Mouse (Mus musculus): ENCODE data around the gene Col26a1.
"Not testable (repeated sequence)": the region's sequence is repeated elsewhere in the genome, so short reads cannot be mapped to it uniquely, and the experiment has no call there.

The Col26a1 gene

GRCm38 (mm10) chr5:136738918-136739317, 144.1 kb downstream of the Col26a1 start:
- DNase-seq, result no peak

- not testable (repeated sequence) for DNase-seq
These were observed 156.7 kb downstream of the Col26a1 start for GRCm38 (mm10) chr5:136726271-136726670.

GRCm38 (mm10) chr5:136721596-136721995, 161.4 kb downstream of the Col26a1 start:
- DNase-seq, result no peak

GRCm38 (mm10) chr5:136718656-136719055, 164.4 kb downstream of the Col26a1 start:
- no peak for DNase-seq

- DNase-seq, result no peak
These were observed 165.5 kb downstream of the Col26a1 start for GRCm38 (mm10) chr5:136717573-136717854.

GRCm38 (mm10) chr5:136716696-136717572, 166.1 kb downstream of the Col26a1 start:
- no peak for DNase-seq

GRCm38 (mm10) chr5:136714879-136715278, 168.1 kb downstream of the Col26a1 start:
- peak; percentile 26 for DNase-seq

GRCm38 (mm10) chr5:136714232-136714875, 168.7 kb downstream of the Col26a1 start:
- peak; percentile 47 for DNase-seq

- no peak for DNase-seq
These were observed 172.3 kb downstream of the Col26a1 start for GRCm38 (mm10) chr5:136710742-136711141.

- no peak for DNase-seq
These were observed 174.9 kb downstream of the Col26a1 start for GRCm38 (mm10) chr5:136708116-136708515.

GRCm38 (mm10) chr5:136706803-136707202, 176.2 kb downstream of the Col26a1 start:
- peak; percentile 29 for DNase-seq

GRCm38 (mm10) chr5:136705532-136705931, 177.5 kb downstream of the Col26a1 start:
- DNase-seq, result no peak

- DNase-seq, result no peak
These were observed 178.9 kb downstream of the Col26a1 start for GRCm38 (mm10) chr5:136704151-136704550.

- DNase-seq, result peak; percentile 38
These were observed 179.3 kb downstream of the Col26a1 start for GRCm38 (mm10) chr5:136703751-136704150.

- DNase-seq, result no peak
These were observed 180.8 kb downstream of the Col26a1 start for GRCm38 (mm10) chr5:136702159-136702725.

- no peak for DNase-seq
These were observed 185.4 kb downstream of the Col26a1 start for GRCm38 (mm10) chr5:136697618-136698017.

GRCm38 (mm10) chr5:136696516-136696915, 186.5 kb downstream of the Col26a1 start:
- DNase-seq, result no peak

- no peak for DNase-seq
These were observed 188.0 kb downstream of the Col26a1 start for GRCm38 (mm10) chr5:136694976-136695375.

- DNase-seq, result no peak
These were observed 189.6 kb downstream of the Col26a1 start for GRCm38 (mm10) chr5:136693418-136693817.

GRCm38 (mm10) chr5:136692784-136693183, 190.2 kb downstream of the Col26a1 start, which contains the start of gene Myl10:
Gene Myl10 (plus strand): TSS chr5:136693146.
- no peak for DNase-seq
